Mouse (Mus musculus) hindbrain, embryonic 13.5 days (tissue): Measurements from ENCODE around the gene Nr1d1. TPM values are rescaled to one million over a fixed set of nuclear protein-coding genes. Genes with fewer than 3 reads are reported as not detected.

Experiments used
- ATAC-seq: fragments of 200-750 bp; cut with Nextera tagmentation; 2 replicates; pipeline ENCODE4 v1.8.0; 2017; ENCODE audit warnings: moderate TSS enrichment; ENCODE audit not compliant: low FRiP score
- H3K27ac ChIP-seq: fragments of 300-500 bp; sonication (generic); 2 replicates; pipeline ENCODE4 v1.5.1; 2015; ENCODE audit warnings: inconsistent platforms, mild to moderate bottlenecking, moderate library complexity
- H3K27me3 ChIP-seq: fragments of 300-500 bp; sonication (generic); 2 replicates; pipeline ENCODE4 v1.6.1; 2015; ENCODE audit warnings: mild to moderate bottlenecking, inconsistent platforms
- H3K36me3 ChIP-seq: fragments of 300-500 bp; sonication (generic); 2 replicates; pipeline ENCODE4 v1.6.1; 2015; ENCODE audit warnings: mild to moderate bottlenecking, inconsistent platforms
- H3K4me1 ChIP-seq: fragments of 300-500 bp; sonication (generic); replicated peaks from 2 replicates; pipeline ENCODE4 v1.6.1; 2015; ENCODE audit warnings: inconsistent platforms
- H3K4me2 ChIP-seq: fragments of 300-500 bp; sonication (generic); 2 replicates; pipeline ENCODE4 v1.6.1; 2015; ENCODE audit warnings: inconsistent platforms, mild to moderate bottlenecking, moderate library complexity
- H3K4me3 ChIP-seq: fragments of 300-500 bp; sonication (generic); 2 replicates; pipeline ENCODE4 v1.5.1; 2015; ENCODE audit warnings: mild to moderate bottlenecking, inconsistent platforms
- H3K9ac ChIP-seq: fragments of 300-500 bp; sonication (generic); 2 replicates; pipeline ENCODE4 v1.6.1; 2015; ENCODE audit warnings: mild to moderate bottlenecking, inconsistent platforms
- H3K9me3 ChIP-seq: fragments of 300-500 bp; sonication (generic); 2 replicates; pipeline ENCODE4 v1.6.1; 2016; ENCODE audit warnings: inconsistent platforms
- WGBS: fragments of 180-500 bp; shearing (Covaris S2); methylation state at CpG from one replicate; pipeline ENCODE4 v1.1.7; 2015; 5-methylcytosine and 5-hydroxymethylcytosine counted together
- polyA plus RNA-seq: library from polyadenylated mRNA; unstranded; fragments of >200 nt; fragmentation: Nextera tagmentation; extraction: Ambion mirVana; gene quantifications from 2 replicates; pipeline ENCODE4 v1.2.1, GENCODE M21; 2015

The Nr1d1 gene
- 1.9 and 2.4 TPM in 2 replicates for polyA plus RNA-seq

DNA sequence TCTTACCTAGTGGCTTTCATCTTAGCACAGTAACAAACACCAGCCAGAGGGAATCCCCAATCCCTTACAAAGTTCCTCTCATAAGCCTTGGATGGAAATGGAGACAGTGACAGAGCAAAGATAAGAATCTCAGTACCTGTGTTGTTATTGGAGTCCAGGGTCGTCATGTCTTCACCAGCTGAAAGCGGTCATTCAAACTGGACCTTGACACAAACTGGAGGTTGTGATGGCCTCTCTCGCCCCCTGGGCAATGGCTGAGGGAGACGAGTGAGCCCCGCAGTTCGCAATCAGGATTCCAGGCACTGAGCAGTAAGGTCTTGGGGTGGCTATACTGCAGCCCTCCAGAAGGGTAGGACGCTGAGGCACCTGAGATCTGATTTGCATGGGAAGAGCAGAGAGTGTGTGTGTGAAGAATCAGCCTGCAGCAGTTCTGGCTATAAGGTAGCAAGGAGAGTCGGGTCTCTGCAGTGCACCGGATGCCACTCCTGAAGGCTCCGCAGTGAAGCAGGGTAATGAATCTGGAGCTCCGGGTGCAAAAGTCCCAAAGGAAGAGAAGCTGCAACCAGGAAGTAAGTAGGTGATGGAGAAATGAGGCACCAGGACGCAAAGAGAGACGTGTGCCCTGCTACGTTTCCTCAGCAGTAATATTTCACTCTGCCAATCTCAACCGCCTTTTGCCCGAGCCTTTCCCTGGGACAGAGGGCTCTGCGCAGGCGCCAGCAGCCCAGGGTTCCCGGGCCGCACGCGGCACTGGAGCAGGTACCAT lies at the start of gene Nr1d1:
TSS of gene Nr1d1 (minus strand) at position 752 of the 766 bp plus-strand sequence.
- ATAC-seq: peak; percentile 41
- peak within 1 kb of the TSS; percentile 79 for H3K4me2 ChIP-seq
- H3K4me1 ChIP-seq: peaks cover 48% of the 10 kb centered on the region
- WGBS: 1% methylated on average over 22 of the region's 22 CpGs
- H3K9ac ChIP-seq: peak within 1 kb of the TSS; percentile 66
- peaks cover 21% of the 10 kb centered on the region for H3K36me3 ChIP-seq
- H3K27me3 ChIP-seq: no peaks in the 10 kb centered on the region
- peak within 1 kb of the TSS; percentile 44 for H3K4me3 ChIP-seq
- peak within 1 kb of the TSS; percentile 71 for H3K27ac ChIP-seq
- no peaks in the 10 kb centered on the region for H3K9me3 ChIP-seq

DNA sequence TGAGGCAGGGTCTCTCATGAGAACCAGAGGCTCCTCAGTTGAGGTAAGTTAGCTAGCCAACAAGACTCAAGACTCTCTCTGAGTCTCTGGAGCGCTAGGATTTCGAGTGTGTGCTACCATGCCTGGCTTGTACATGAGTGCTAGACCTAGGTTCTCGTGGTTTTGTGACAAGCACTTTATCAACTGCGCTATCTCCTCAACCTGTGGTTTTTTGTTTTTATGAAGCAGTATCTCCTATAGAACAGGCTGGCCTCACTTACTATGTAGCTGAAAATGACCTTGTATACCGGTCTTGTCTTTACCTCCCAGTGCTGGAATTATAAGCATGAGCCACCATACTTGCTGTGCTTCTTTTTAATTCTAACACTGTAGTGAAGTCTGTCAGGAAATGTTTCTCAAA lies 45.8 kb upstream of the Nr1d1 start:
- H3K4me1 ChIP-seq: no peaks in the 10 kb centered on the region
- no peak overlapping the region for H3K9ac ChIP-seq
- no peaks in the 10 kb centered on the region for H3K9me3 ChIP-seq
- ATAC-seq: no peak
- no peaks in the 10 kb centered on the region for H3K27me3 ChIP-seq
- H3K4me3 ChIP-seq: no peak overlapping the region
- WGBS: 98% methylated on average over 5 of the region's 5 CpGs
- H3K4me2 ChIP-seq: no peak overlapping the region
- H3K27ac ChIP-seq: no peak overlapping the region
- peaks cover 92% of the 10 kb centered on the region for H3K36me3 ChIP-seq

DNA sequence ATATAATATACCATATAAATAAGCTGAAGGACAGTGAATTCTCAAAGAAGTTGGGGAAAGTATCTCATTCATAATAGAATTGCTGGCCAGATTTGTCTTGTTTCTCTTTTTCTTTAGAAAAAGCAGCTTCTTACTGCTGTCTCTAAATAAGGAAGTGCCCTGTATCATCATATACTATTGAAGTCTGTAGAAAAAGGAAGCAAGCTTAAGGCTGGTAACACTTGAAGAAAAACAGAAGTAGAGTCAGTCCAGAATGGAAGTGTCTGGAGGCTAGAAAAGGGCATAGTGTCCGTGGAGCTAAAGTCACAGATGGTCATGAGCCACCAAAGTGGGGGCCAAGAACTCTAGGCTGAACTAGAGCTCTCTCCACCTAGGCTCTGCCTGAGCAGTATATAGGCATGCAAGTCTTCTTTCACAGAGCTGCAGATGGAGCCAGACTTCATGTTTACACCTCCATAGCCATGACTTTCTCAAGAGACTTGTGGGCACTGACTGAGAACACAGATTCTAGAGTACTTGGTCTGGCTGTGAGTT lies 41.6 kb upstream of the Nr1d1 start:
- ATAC-seq: no peak
- 95% methylated on average over 1 of the region's 1 CpGs for WGBS
- Histone ChIP-seq H3K27ac (no peak overlapping the region), H3K9ac (no peak overlapping the region), H3K27me3 (no peaks in the 10 kb centered on the region), H3K4me1 (peaks cover 6% of the 10 kb centered on the region), H3K4me3 (no peak overlapping the region), H3K36me3 (peaks cover 90% of the 10 kb centered on the region), H3K9me3 (no peaks in the 10 kb centered on the region), H3K4me2 (no peak overlapping the region)

DNA sequence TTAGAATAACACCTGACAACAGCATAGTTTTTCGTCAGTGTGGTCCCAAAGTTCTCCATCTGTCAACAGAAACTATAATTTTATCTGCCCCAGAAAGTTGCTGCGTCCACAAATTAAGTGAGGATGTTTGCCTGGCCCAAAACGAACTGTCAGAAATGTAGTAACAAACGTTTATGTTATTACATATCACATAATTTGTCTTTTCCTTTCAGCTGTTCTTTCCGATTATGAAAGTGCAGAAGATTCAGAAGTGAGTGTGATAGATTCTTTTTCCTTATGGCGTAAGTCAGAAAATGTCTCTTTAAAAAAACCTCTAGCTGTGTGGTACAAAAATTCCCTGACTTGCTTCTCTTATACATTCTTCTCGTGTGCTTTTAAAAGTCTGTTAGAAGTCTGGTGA lies 35.6 kb upstream of the Nr1d1 start:
- ATAC-seq: no peak
- WGBS: 77% methylated on average over 7 of the region's 7 CpGs
- H3K4me2 ChIP-seq: peak overlapping the region; percentile 78
- peaks cover 34% of the 10 kb centered on the region for H3K4me1 ChIP-seq
- H3K27me3 ChIP-seq: no peaks in the 10 kb centered on the region
- peak overlapping the region; percentile 100 for H3K27ac ChIP-seq
- H3K9ac ChIP-seq: peak overlapping the region; percentile 96
- H3K36me3 ChIP-seq: peaks cover 64% of the 10 kb centered on the region
- H3K9me3 ChIP-seq: no peaks in the 10 kb centered on the region
- H3K4me3 ChIP-seq: peak overlapping the region; percentile 93

DNA sequence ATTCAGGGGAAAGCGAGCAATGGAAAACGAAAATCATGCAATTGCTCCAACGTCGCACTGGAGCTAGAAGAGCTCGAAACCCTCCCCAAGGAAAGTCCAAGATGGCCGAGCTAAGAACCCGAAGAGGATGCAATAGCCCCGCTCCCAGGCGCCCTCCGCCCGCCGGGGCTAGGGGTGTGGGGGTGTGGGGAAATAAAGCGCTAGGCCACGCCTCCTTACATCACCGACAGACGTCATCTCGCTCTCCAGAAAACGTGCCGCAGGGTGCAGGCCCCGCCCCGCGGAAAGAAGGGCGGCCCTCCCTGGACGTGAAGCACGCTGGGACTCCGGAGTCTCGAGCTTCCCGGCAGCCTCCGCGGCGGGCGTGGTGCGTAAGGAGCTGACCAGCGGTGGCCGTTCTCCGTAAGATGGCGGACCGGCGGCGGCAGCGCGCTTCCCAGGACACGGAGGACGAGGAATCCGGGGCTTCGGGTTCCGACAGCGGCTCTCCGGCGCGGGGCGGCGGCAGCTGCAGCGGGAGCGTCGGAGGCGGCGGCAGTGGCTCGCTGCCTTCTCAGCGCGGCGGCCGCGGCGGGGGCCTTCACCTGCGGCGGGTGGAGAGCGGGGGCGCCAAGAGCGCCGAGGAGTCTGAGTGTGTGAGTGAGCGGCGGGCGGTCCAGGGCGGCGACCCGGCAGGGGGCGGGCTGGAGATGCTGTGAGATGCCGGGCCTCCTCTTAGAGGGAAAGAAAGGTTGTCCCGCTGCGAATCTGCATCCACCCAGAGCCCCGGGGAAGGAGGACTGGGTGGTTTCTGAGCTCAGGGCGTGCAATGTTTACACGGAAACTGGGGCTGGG lies 34.5 kb upstream of the Nr1d1 start:
- Histone ChIP-seq H3K9ac (peak overlapping the region; percentile 96), H3K4me2 (peak overlapping the region; percentile 78), H3K36me3 (peaks cover 66% of the 10 kb centered on the region), H3K27ac (peak overlapping the region; percentile 100), H3K9me3 (no peaks in the 10 kb centered on the region), H3K4me1 (peaks cover 34% of the 10 kb centered on the region), H3K27me3 (no peaks in the 10 kb centered on the region), H3K4me3 (peak overlapping the region; percentile 93)
- WGBS: under 1% methylated on average over 80 of the region's 84 CpGs
- peak; percentile 98 for ATAC-seq

DNA sequence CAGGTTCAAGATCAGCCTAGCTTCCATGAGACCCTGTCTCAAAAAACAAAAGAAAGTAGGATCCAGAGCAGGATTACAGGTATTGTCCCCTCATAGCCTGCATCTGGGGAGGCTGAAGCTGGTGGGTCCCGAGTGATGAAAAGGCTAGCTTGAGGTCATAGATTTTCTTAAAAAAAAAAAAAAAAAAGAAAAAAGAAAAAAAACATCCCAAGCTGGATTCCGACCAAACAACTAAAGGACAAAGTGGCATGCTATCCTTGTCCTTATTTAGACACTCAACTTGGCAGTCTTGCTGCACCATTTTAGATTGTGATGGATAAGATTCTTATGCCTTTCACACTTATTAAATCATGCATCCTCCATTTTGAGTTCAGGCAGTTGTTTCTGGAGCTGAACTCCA lies 33.3 kb upstream of the Nr1d1 start:
- peaks cover 34% of the 10 kb centered on the region for H3K4me1 ChIP-seq
- peaks cover 66% of the 10 kb centered on the region for H3K36me3 ChIP-seq
- no peak overlapping the region for H3K4me3 ChIP-seq
- H3K9ac ChIP-seq: peak overlapping the region; percentile 36; the same call in 1 of the 2 replicates
- no peaks in the 10 kb centered on the region for H3K9me3 ChIP-seq
- no peak for ATAC-seq
- H3K4me2 ChIP-seq: peak overlapping the region; percentile 78
- 92% methylated on average over 2 of the region's 2 CpGs for WGBS
- H3K27me3 ChIP-seq: no peaks in the 10 kb centered on the region
- peak overlapping the region; percentile 100 for H3K27ac ChIP-seq

DNA sequence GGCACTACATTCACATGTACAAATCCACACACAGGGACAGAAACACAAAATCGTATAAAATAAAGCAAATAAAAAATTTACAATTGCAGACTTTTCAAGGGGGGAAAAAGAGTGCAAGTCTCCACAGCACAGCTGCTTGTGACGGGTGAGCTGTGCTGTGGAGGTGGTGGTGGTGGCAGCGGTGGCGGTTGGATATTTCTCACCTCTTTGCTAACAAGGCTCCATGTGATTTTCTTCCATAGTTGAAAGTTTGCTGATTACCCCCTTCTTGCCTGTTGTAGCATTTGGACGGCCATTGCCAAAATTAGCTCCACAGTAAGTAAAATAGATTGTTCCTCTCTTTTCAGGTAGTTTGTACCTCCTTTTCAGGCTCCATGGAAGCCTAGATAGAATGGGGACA lies 29.5 kb upstream of the Nr1d1 start, which contains the start of gene Casc3:
TSS of gene Casc3 (plus strand) at position 301 of the 400 bp plus-strand sequence.
- Histone ChIP-seq H3K4me1 (peaks cover 21% of the 10 kb centered on the region), H3K9me3 (no peaks in the 10 kb centered on the region), H3K27ac (no peak within 1 kb of the TSS), H3K4me2 (no peak within 1 kb of the TSS), H3K9ac (no peak within 1 kb of the TSS), H3K4me3 (no peak within 1 kb of the TSS), H3K36me3 (peaks cover 85% of the 10 kb centered on the region), H3K27me3 (no peaks in the 10 kb centered on the region)
- no peak for ATAC-seq
- WGBS: 96% methylated on average over 5 of the region's 5 CpGs

DNA sequence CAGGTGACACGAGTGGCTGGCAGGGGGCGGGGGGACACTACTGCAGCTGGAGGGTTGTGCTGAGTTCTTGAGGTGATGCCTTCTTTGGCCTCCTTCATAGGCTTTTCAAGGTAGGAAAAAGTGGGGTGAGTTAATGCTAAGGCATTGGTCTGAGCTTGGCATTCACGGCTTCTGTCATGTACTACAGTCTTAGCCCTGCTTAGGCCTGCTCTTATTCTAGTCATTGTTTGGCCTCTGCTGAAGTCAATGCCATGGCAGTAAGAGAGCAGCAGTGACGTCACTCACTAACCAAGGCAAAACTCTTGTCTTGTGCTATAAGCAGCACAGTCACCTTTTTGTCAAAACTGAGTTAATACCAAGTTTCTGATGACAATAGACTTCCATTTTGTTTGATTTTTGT lies 22.8 kb upstream of the Nr1d1 start:
- peaks cover 39% of the 10 kb centered on the region for H3K36me3 ChIP-seq
- peak overlapping the region; percentile 100; the same call in 1 of the 2 replicates for H3K27ac ChIP-seq
- peak overlapping the region; percentile 100 for H3K9ac ChIP-seq
- peaks cover 47% of the 10 kb centered on the region for H3K4me1 ChIP-seq
- peak overlapping the region; percentile 100 for H3K4me3 ChIP-seq
- 45% methylated on average over 4 of the region's 4 CpGs for WGBS
- H3K9me3 ChIP-seq: no peaks in the 10 kb centered on the region
- H3K27me3 ChIP-seq: no peaks in the 10 kb centered on the region
- H3K4me2 ChIP-seq: peak overlapping the region; percentile 99
- no peak for ATAC-seq

DNA sequence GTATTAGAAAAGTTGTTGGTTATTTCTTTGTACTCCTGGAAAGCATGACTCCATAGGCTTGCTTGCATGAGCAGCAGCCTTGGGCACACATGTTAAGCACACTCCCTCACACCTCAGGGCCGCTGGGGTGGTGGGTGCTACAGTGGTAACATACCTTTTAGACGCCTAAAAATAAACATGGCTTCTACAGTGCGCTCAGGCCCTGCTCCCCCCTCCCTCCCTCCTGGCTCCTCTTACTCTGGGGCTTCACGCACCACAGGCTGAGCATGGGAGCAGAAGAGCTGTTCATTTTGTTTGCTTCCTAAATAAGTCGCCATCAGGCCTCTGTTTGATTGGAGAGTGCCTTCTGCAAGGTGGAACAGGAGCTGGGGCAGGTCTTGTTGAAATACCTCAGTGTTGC lies 22.2 kb upstream of the Nr1d1 start:
- Histone ChIP-seq H3K36me3 (peaks cover 33% of the 10 kb centered on the region), H3K27me3 (no peaks in the 10 kb centered on the region), H3K27ac (peak overlapping the region; percentile 100), H3K4me1 (peaks cover 51% of the 10 kb centered on the region), H3K9ac (peak overlapping the region; percentile 100), H3K9me3 (no peaks in the 10 kb centered on the region), H3K4me3 (peak overlapping the region; percentile 100), H3K4me2 (peak overlapping the region; percentile 99)
- 7% methylated on average over 5 of the region's 5 CpGs for whole genome bisulfite sequencing
- no peak for ATAC-seq

DNA sequence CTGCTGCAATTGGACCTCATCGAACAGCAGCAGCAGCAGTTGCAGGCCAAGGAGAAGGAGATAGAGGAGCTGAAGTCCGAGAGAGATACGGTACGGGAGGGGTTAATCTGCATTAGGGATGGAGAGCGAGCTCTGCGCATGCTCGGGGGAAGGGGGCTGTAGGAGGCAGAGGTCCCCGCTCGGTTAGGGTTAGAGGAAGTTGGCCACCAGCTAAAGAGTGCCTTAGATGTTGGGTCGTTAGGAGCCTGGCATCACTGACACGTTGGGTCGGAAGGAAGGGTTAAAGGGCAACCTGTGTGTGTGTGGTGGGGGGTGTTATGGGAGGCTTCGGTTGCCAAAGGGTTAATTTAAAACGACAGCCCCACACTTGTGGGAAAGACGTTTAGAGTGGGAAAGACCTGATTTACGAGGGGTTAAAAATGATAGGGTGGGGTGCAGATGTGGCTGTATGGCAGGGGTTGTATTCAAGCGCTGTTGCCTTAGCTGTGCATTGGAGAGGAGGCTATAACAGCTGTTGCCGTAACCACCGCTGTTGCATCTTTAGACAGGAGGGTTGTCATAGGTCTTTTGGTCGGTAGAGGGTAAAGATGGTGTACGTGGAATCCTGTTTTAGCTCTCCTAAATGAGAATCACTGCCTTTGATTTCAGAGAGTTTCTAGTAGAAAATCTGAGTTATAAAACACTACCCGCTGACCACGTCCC lies 21.5 kb upstream of the Nr1d1 start:
- WGBS: 3% methylated on average over 23 of the region's 23 CpGs
- H3K4me1 ChIP-seq: peaks cover 54% of the 10 kb centered on the region

DNA sequence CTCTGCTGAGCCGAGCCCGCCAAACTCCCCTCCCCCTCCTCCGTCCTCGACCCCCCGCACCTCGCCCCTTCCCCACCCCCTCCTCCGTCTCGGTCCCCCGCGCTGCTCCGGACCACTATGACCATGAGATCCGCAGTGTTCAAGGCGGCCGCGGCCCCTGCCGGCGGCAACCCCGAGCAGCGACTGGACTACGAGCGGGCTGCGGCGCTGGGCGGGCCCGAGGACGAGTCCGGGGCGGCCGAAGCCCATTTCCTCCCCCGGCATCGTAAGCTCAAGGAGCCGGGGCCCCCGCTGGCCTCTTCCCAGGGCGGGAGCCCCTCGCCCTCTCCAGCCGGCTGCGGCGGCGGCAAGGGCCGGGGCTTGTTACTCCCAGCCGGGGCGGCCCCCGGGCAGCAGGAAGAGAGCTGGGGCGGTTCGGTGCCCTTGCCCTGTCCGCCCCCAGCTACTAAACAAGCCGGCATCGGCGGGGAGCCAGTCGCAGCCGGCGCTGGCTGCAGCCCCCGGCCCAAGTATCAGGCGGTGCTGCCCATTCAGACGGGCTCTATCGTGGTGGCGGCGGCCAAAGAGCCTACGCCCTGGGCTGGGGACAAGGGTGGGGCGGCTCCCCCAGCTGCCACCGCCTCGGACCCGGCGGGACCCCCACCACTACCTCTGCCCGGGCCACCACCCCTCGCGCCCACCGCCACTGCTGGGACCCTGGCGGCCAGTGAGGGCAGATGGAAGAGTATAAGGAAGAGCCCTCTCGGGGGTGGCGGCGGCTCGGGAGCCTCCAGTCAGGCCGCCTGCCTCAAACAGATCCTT lies 20.8 kb upstream of the Nr1d1 start:
- under 1% methylated on average over 59 of the region's 74 CpGs for WGBS
- Histone ChIP-seq H3K4me2 (peak overlapping the region; percentile 99), H3K9me3 (no peaks in the 10 kb centered on the region), H3K27me3 (no peaks in the 10 kb centered on the region), H3K4me1 (peaks cover 50% of the 10 kb centered on the region), H3K27ac (peak overlapping the region; percentile 100), H3K9ac (peak overlapping the region; percentile 100), H3K36me3 (peaks cover 19% of the 10 kb centered on the region), H3K4me3 (peak overlapping the region; percentile 100)
- peak; percentile 56 for ATAC-seq

More for the DNA sequence above, 21.5 kb upstream of the Nr1d1 start:
- H3K9me3 ChIP-seq: no peaks in the 10 kb centered on the region
- ATAC-seq: peak; percentile 57
- H3K27ac ChIP-seq: peak overlapping the region; percentile 100
- peaks cover 27% of the 10 kb centered on the region for H3K36me3 ChIP-seq
- H3K27me3 ChIP-seq: no peaks in the 10 kb centered on the region
- H3K4me3 ChIP-seq: peak overlapping the region; percentile 100
- H3K4me2 ChIP-seq: peak overlapping the region; percentile 99
- peak overlapping the region; percentile 100 for H3K9ac ChIP-seq
